ENCODE assay signal across 20 mouse cellular contexts in genomic region chr1:96346465-96347002, GRCm38 (mm10).
A peak's percentile ranks its signal among the peaks of the same experiment; 100 is the strongest.
DNase-seq lines count a peak whose midpoint lies in the region; ATAC-seq lines count a peak whose summit lies in the region.
"Had no signal": no experiment of that assay in that cellular context is flagged by ENCODE, and none has a peak within 500 bp of the region (broad histone marks: within the 10 kb centered on the region; RNA-seq: fewer than 3 reads in every experiment).

No protein-coding gene starts in this region.

- no peak for DNase-seq in neural tube, embryonic 10.5 days (ENCODE audit: extremely low spot score, low spot score)
- peak; percentile 33 for DNase-seq in retina, postnatal 1 day
- DNase-seq in right cerebral cortex, adult 2 months (ENCODE audit: low spot score in 2 of 2) = no peak
- DNase-seq: adrenal gland, postnatal 10 days; B cell, adult 2 months; cerebellum, adult 8-10 months; kidney, adult 2 months; kidney, postnatal 36 days; lung, postnatal 14 days; spleen, adult 18-20 months; thymus, adult 18-20 months had no signal

- H3K27ac ChIP-seq in neural tube, embryonic 12.5 days = no peak overlapping the region
- no peak overlapping the region for H3K27ac ChIP-seq in forebrain, embryonic 16.5 days (ENCODE audit: low read length)
- H3K27ac ChIP-seq in midbrain, embryonic 12.5 days (replicated peaks) = no peak overlapping the region
- H3K27ac ChIP-seq in intestine, embryonic 16.5 days (ENCODE audit: low read length) = no peak overlapping the region
- H3K27ac ChIP-seq: embryonic facial prominence, embryonic 12.5 days; heart, embryonic 15.5 days; limb, embryonic 13.5 days; liver, embryonic 15.5 days had no signal

- peak; percentile 73; the same call in 1 of the 2 replicates for ATAC-seq in neural tube, embryonic 12.5 days (ENCODE audit: low FRiP score, low read depth)
- ATAC-seq in forebrain, embryonic 16.5 days = peak; percentile 97
- ATAC-seq in midbrain, embryonic 12.5 days (ENCODE audit: low FRiP score, low read depth) = peak; percentile 83
- no peak for ATAC-seq in erythroblast, adult 5-6 weeks (replicated peaks; ENCODE audit: low FRiP score, poor library complexity, severe bottlenecking)
- no peak for ATAC-seq in intestine, embryonic 16.5 days

- no peak overlapping the region for H3K9ac ChIP-seq in neural tube, embryonic 12.5 days
- no peak overlapping the region for H3K9ac ChIP-seq in forebrain, embryonic 16.5 days (replicated peaks; ENCODE audit: low read depth, low read length)
- H3K9ac ChIP-seq in midbrain, embryonic 12.5 days (replicated peaks) = no peak overlapping the region
- H3K9ac ChIP-seq in intestine, embryonic 16.5 days (ENCODE audit: low read depth, low read length) = no peak overlapping the region
- H3K9ac ChIP-seq: embryonic facial prominence, embryonic 12.5 days; heart, embryonic 15.5 days; limb, embryonic 13.5 days; liver, embryonic 15.5 days had no signal

- no peaks in the 10 kb centered on the region for H3K36me3 ChIP-seq in neural tube, embryonic 12.5 days
- no peaks in the 10 kb centered on the region for H3K36me3 ChIP-seq in forebrain, embryonic 16.5 days (ENCODE audit: control insufficient read depth, insufficient read depth)
- no peaks in the 10 kb centered on the region for H3K36me3 ChIP-seq in midbrain, embryonic 12.5 days
- no peaks in the 10 kb centered on the region for H3K36me3 ChIP-seq in intestine, embryonic 16.5 days (ENCODE audit: control insufficient read depth, insufficient read depth, low read length)
- H3K36me3 ChIP-seq: embryonic facial prominence, embryonic 12.5 days; heart, embryonic 15.5 days; limb, embryonic 13.5 days; liver, embryonic 15.5 days had no signal

- H3K4me2 ChIP-seq in neural tube, embryonic 12.5 days (replicated peaks) = no peak overlapping the region
- no peak overlapping the region for H3K4me2 ChIP-seq in forebrain, embryonic 16.5 days (ENCODE audit: low read length)
- no peak overlapping the region for H3K4me2 ChIP-seq in midbrain, embryonic 12.5 days (replicated peaks)
- no peak overlapping the region for H3K4me2 ChIP-seq in intestine, embryonic 16.5 days (ENCODE audit: low read depth, low read length)
- H3K4me2 ChIP-seq: embryonic facial prominence, embryonic 12.5 days; heart, embryonic 15.5 days; limb, embryonic 13.5 days; liver, embryonic 15.5 days had no signal

- no peaks in the 10 kb centered on the region for H3K9me3 ChIP-seq in neural tube, embryonic 12.5 days
- H3K9me3 ChIP-seq in forebrain, embryonic 16.5 days (ENCODE audit: control insufficient read depth, low read length) = no peaks in the 10 kb centered on the region
- no peaks in the 10 kb centered on the region for H3K9me3 ChIP-seq in midbrain, embryonic 12.5 days
- no peaks in the 10 kb centered on the region for H3K9me3 ChIP-seq in intestine, embryonic 16.5 days (ENCODE audit: control insufficient read depth, low read length)
- H3K9me3 ChIP-seq: embryonic facial prominence, embryonic 12.5 days; heart, embryonic 15.5 days; limb, embryonic 13.5 days; liver, embryonic 15.5 days had no signal

- WGBS in neural tube, embryonic 12.5 days = 63% methylated on average over 5 of the region's 5 CpGs
- WGBS in forebrain, embryonic 16.5 days = 13% methylated on average over 5 of the region's 5 CpGs
- 60% methylated on average over 5 of the region's 5 CpGs for WGBS in midbrain, embryonic 12.5 days
- 81% methylated on average over 5 of the region's 5 CpGs for WGBS in intestine, embryonic 16.5 days

- H3K27me3 ChIP-seq in neural tube, embryonic 12.5 days (replicated peaks) = no peaks in the 10 kb centered on the region
- no peaks in the 10 kb centered on the region for H3K27me3 ChIP-seq in forebrain, embryonic 16.5 days (replicated peaks; ENCODE audit: control insufficient read depth, insufficient read depth, low read length)
- no peaks in the 10 kb centered on the region for H3K27me3 ChIP-seq in midbrain, embryonic 12.5 days
- H3K27me3 ChIP-seq in intestine, embryonic 16.5 days (replicated peaks; ENCODE audit: control insufficient read depth, insufficient read depth, low read length) = no peaks in the 10 kb centered on the region
- H3K27me3 ChIP-seq: embryonic facial prominence, embryonic 12.5 days; heart, embryonic 15.5 days; limb, embryonic 13.5 days; liver, embryonic 15.5 days had no signal

- H3K4me3 ChIP-seq in neural tube, embryonic 12.5 days = no peak overlapping the region
- no peak overlapping the region for H3K4me3 ChIP-seq in forebrain, embryonic 16.5 days (replicated peaks; ENCODE audit: low read length)
- H3K4me3 ChIP-seq in midbrain, embryonic 12.5 days = no peak overlapping the region
- H3K4me3 ChIP-seq in intestine, embryonic 16.5 days (ENCODE audit: low read length) = no peak overlapping the region
- H3K4me3 ChIP-seq: embryonic facial prominence, embryonic 12.5 days; heart, embryonic 15.5 days; limb, embryonic 13.5 days; liver, embryonic 15.5 days had no signal

- H3K4me1 ChIP-seq in neural tube, embryonic 12.5 days = no peaks in the 10 kb centered on the region
- H3K4me1 ChIP-seq in forebrain, embryonic 16.5 days (replicated peaks; ENCODE audit: control insufficient read depth, insufficient read depth, low read length) = no peaks in the 10 kb centered on the region
- no peaks in the 10 kb centered on the region for H3K4me1 ChIP-seq in midbrain, embryonic 12.5 days
- H3K4me1 ChIP-seq in intestine, embryonic 16.5 days (ENCODE audit: control insufficient read depth, insufficient read depth, low read length) = no peaks in the 10 kb centered on the region
- H3K4me1 ChIP-seq: embryonic facial prominence, embryonic 12.5 days; heart, embryonic 15.5 days; limb, embryonic 13.5 days; liver, embryonic 15.5 days had no signal

Comparison
In these comparisons a context has a peak if more than half of its experiments do, and no peak if none do; other contexts are left out.
1. ATAC-seq: peak in neural tube, embryonic 12.5 days (single experiment), forebrain, embryonic 16.5 days (single experiment) and midbrain, embryonic 12.5 days (single experiment); none in erythroblast, adult 5-6 weeks (single experiment) and intestine, embryonic 16.5 days (single experiment).